Mouse (Mus musculus) right cerebral cortex, postnatal 4 days (tissue): Measurements from ENCODE around the gene Dgcr2.
A peak's percentile ranks its signal among the peaks of the same experiment; 100 is the strongest.

Source experiments
- DNase-seq: peaks from one replicate; pipeline ENCODE4 v3.0.0-alpha.2; 2022

The Dgcr2 gene

DNA sequence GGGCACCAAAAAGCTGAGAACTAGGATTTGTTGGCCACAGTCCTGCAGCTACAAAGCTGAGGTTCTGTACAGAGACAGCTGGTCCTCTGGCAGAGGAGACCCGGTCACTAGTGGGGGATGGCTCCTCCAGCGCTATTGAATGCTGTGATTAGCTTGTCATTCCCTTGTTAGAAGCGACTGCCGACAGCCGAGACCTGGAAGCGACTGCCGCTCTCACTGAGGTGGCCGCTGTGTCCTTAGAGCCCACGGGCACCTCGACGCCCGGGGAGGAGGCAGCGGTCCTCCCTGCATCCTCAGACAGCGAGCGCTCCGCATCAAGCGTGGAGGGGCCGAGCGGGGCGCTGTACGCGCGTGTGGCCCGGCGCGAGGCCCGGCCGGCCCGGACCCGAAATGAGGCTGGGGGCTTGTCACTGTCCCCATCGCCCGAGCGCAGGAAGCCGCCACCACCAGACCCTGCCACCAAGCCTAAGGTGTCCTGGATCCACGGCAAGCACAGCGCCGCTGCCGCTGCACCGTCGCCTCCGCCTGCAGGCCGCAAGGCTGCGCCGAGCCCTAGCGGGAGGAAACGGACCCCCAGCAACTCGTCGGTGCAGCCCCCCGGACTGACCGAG is 91.7 kb downstream of the Dgcr2 start:
- peak; percentile 50 for DNase-seq

DNA sequence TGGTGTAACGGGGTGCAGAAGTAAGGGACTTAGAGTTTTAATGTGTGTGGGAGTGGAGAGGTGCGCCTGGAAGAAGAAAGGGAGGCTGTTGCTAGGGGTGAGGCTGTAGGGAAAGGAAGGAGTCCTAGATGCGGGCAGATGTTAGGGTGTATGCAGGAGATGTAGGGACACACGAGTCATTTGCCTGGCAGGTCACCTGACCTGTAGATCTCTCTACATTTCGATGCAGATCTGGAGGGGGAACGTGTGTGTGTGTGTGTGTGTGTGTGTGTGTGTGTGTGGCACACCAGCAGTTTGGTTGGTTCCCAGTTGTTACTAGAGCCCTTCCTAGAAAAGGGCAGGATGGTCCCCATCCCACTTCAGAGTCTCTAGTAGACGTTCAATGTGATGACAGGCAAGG is 93.4 kb downstream of the Dgcr2 start:
- no peak for DNase-seq

DNA sequence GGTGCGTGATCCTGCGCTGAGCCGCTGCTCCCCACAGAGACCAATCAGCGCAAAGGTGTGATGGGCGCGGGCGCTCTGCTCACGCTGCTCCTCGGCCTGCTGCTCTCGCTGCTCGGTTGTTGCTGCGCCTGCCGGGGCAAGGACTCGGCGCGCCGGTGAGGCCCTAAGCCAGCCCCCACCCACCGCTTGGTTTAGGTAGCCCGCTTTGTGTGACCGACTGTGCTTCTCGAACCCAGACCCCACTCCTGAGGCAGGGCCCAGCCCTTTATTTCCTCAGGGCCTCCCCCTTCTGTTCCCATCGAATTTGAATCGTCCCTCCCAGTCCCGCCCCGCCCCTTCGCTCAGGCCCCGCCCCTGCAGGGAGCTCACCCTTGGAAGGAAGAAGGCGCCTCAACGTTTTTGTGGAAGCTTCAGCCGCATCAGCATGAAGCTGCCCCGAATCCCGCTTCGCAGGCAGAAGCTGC is 93.9 kb downstream of the Dgcr2 start:
- no peak for DNase-seq

DNA sequence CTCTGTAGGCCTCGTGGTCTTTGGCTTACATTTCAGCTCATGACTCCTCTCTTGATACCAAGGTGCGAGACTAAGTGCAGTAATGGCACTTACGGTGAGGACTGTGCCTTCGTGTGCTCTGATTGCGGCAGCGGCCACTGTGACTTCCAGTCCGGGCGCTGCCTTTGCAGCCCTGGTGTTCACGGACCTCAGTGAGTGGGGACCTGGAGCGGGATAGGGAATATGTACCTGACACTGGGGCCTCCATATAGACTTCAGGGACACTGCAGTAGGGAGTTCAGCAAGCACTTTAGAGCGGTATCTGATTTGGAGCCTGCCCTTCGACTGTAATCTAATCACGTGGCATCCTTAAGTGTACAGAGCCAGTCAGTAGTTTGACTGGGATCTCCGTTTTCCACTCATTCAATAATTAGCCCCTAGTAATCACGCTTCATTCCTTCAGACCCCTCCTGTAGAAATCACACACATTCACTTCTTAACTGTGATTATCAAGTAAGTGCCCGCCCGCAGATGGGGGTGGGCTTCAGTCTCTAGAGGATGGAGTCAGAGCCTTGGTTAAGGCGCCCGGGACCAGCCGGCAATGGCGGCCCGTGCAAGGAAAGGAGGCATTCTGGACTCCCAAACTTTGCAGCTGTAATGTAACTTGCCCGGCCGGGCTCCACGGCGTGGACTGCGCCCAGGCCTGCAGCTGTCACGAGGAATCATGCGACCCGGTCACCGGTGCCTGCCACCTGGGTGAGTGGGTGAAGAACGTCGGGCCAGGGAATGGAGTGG is 94.5 kb downstream of the Dgcr2 start:
- no peak for DNase-seq

DNA sequence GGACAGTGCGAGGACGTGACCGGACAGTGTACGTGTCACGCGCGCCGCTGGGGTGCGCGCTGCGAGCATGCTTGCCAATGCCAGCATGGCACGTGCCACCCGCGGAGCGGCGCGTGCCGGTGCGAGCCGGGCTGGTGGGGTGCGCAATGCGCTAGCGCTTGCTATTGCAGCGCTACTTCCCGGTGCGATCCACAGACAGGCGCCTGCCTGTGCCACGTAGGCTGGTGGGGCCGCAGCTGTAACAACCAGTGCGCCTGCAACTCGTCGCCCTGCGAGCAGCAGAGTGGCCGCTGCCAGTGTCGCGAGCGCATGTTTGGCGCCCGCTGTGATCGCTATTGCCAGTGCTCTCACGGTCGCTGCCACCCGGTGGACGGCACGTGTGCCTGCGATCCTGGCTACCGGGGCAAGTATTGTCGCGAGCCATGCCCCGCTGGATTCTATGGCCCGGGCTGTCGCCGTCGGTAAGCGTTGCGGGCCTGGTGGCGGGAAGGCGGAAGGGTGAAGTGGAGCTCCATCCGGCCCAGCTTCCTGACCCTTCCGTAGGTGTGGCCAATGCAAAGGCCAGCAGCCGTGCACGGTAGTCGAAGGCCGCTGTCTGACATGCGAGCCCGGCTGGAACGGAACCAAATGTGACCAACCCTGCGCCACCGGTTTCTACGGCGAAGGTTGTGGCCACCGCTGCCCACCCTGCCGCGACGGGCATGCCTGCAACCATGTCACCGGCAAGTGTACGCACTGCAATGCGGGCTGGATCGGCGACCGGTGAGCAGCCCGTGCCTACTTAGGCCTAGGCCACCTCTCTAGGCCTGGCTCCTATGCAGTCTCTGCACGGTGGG is 95.3 kb downstream of the Dgcr2 start:
- peak; percentile 65 for DNase-seq

DNA sequence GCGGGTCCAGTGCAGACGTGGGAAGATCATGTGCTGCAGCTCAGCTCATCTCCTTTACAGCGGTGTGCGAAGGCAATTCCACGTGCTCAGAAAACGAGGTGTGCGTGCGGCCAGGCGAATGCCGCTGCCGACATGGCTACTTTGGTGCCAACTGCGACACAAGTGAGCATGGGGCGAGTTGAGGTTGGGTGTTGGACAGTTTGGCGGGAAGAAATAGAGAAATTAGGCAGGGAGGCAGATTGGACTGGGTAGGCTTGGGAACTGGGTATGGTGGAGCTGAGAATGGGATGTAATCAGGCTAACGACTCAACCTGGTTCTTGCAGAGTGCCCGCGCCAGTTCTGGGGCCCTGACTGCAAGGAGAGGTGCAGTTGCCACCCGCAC is 95.9 kb downstream of the Dgcr2 start:
- DNase-seq = no peak

DNA sequence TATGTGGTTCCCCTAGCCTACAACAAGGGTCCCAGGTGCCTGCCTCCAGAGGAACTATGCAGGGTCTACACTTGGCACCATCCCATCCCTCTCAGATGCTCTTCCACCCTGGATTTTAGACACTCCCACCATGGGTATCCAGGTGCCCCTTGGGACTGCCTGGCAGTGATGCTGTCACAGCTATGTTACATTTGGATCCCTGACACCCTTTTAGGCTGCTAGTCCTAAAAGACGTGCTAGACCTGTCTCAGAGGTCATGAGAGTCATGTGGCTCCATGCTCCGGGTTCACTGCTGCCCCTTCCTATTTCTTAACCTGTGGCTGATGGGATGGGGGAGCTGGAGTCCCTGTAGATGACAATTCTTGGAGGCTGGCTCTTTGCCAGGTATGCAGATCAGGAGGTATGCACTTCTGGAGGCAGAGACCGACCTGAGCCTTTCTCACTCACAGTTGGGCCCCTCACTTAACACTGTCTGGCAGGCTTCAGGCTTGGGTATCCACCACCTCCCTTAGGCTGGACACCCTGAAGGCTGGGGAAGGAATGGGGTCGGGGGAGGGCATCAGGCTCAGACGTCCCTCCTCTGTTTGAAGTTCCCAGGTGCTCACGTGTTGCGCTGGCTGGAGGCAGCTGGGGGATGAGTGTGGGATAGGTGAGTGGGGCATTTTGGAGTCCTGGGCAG is 96.4 kb downstream of the Dgcr2 start:
- no peak for DNase-seq

DNA sequence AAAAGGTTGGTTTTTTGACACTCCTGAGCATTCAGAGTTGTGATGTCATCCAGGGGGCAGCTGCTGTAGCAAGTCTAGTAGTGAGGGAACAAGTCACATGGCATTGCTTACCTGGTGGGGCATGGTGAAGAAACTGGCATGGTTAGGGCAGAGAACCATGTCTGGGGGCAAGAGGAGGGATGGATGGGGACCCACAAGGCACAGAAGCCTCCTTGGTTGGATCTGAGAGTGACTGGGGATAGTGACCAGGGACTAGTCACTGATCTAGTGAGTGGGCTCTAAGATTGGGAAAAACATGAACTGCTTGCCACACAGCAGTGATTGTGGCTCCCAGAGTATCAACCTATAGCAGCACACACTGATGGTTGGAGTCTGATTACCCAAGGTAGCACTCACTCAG is 98.8 kb downstream of the Dgcr2 start:
- no peak for DNase-seq

DNA sequence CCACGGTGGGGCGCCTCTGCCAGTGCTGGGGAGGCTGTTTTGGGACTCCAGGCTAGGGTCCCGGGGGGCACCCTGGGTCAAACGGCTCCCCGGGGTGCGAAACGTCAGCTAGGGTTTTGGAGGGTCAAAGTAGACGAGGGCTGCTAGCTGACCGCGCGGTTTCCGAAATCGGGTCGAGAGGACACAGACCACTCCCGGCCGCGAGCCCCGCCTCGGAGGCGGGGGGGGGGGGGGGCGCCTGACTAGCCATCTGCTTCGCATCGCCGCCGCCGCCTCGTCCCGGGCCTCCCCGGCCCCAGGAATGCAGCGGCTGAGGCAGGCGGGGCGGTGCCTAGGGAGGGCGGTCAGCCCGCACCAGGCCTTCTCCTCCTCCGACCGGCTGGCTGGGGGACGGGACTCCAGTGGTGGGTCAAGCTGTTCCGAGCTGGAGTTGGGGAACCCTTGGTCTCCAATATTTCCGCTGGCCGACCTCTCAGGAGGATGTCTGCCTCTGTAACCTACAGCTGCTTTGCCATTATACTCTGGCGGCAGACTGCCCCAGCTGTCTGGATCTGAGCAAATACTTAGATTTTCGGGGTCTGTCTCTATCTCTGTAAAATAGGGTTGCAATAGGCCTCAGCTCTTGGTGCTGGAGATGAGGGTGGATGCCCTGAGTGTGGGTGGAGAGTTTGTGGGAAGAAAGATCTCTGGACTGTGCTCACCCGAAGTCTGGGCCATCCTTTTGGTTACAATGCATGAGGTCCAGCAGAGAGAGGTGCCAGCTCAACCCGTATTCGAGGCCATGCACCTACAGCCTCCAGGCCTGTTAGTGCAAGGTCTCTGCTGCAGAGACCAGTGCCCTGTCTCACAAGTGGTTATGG is 99.8 kb downstream of the Dgcr2 start:
- DNase-seq = no peak

DNA sequence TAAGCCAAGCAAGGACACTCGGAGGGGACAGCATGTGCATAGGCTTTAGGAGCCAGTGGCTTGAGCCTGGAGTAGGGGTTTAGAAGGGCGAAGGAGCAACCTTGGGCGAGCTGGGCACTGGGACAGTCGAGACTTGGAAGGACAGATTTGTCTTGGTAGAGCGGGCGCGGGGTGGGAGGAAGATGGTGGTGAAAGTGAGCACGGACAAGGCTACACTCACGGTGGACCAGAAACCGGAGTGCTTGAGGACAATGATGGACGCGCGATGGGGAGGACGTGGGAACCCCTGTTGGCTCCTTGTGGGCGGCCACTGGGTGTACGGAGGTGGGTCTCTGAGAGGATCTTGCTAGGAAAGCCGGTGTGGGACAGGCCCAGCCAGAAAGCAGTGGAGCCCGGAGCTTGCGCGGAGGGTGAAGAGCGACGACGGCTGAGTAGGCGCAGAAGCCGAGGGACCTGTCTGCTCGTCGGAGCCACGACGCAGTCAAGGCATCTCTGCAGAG is 100.5 kb downstream of the Dgcr2 start:
- no peak for DNase-seq

DNA sequence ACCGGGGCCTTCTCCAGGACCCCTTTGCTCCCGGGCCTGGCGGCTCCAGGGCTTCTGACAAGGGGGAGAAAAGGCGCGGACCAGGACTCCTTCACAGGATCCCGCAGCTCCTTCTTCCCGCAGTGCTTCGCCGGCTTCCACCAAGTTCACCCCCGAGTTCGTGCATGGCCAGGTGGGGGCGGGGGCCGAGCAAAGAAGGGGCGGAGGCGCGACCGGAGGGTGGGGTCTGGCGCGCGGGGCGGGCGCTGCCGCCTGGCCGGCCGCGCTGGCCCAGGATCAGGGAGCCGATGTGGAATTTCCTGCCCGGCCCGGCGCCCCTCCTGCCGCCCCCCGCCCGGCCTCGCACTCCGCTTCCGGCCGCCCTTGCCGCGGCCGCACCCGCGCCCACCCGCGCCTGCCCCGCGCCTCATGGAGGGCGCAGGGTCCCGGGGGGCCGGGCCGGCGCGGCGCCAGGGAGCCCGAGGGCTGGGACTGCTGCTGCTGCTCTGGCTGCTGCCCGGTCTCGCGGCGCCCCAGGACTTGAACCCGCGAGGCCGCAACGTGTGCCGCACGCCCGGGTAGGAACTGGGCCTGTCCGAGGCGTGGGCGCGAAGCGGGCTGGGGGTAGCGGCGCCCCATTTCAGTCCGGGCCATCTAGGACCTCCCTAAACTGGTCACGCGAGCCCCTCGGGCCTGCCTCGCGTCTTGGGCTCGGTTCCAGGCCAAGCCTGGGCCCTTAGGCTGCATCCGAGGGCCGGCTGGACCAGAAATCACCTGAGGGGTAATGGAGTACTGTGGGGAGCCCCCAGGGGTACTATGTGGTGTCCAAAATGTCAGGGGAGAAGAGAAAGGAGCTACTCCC is 101.2 kb downstream of the Dgcr2 start, which contains the start of gene Scarf2:
Scarf2 (plus strand) TSS at position 312 of the 841 bp plus-strand sequence.
- no peak for DNase-seq

DNA sequence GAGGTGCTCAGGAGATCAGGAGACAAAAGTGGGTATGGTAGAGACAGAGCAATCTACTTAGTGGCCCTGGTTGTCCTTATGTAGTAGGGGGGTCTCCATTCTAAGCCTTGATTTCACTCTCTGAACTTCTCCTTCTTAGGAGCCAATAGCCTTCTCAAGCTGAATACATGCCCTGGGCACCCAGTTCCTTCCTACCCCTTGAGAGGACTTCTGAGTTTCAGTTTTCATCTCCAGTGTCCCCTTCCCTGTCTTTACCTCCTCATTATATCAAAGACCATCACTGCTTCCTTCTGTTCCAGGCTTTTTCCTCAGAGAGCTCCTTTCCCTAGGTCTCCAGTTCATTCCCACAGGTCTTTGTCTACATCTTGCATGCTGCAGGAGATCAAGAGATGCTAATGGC is 101.8 kb downstream of the Dgcr2 start:
- no peak for DNase-seq

DNA sequence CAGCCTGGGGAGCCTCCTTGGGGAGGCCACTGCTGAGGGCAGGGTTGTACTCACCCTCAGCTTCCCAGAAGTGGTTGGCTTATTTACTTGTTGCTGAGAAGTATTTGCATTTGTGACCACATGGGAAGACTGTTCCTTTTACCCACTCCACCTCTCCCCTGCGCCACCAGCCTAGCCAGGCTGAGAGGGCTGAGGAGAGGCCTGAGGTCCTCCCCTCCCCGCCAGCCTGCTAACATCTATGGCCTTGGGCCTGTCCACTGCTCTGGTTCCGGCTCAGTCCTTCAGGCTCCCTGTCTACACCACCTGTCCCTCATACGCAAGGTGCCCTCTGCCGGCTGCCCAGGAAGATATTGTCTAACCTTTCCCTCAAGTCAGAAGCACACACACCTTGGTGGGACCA is 102.7 kb downstream of the Dgcr2 start:
- no peak for DNase-seq

DNA sequence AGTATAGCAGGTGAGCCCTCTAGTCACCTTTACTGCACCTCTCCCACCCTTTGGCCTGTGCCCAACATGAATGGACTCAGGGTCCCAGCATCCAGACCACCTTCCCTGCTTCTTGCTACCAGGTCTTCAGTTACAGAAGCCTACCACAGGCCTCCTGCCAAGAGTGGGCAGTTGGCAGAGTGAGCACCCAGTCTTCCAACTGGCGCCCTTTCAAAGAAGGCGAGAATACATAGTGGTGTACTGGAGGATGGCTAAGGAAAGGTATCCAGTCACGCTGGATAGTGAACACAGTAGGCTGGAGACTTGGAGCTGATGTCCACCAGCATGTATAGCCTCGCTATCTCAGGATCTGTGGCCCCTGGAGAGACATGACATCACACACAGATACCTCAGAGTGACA is 104.3 kb downstream of the Dgcr2 start:
- DNase-seq = no peak

DNA sequence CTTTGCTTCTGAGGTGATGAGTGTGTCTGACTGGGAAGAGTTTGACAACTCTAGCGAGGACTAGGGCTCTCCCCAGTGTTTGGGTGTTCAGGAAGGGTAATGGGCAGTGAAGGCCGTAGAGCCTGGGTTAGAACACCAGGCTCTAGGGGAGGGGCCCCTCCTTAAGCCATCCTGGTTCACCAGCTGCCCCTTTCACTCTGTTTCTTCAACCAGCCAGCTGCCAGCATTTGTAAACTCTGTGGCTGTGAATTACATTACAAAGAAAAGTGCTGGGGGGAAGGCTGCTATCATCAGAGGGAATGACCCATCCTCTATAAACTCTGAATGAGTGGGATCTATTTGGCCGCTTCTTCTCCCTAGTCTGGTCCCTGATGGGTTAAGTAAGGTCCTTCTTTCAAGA is 105.6 kb downstream of the Dgcr2 start:
- DNase-seq = no peak
